21 mouse cellular contexts compared by ENCODE assay signal in genomic region chr14:25757917-25758316, GRCm38 (mm10). TPM values are rescaled to one million over a fixed set of nuclear protein-coding genes. Genes with fewer than 3 reads are reported as not detected.
A peak's percentile ranks its signal among the peaks of the same experiment; 100 is the strongest.
DNase-seq lines count a peak whose midpoint lies in the region; ATAC-seq lines count a peak whose summit lies in the region.
"Had no signal": no experiment of that assay in that cellular context is flagged by ENCODE, and none has a peak within 500 bp of the region (broad histone marks: within the 10 kb centered on the region; RNA-seq: fewer than 3 reads in every experiment).

No protein-coding gene starts in this region.

- H3K4me3 ChIP-seq in heart, embryonic 16.5 days (ENCODE audit: low read length) = no peak overlapping the region
- H3K4me3 ChIP-seq in limb, embryonic 10.5 days = no peak overlapping the region
- no peak overlapping the region for H3K4me3 ChIP-seq in stomach, embryonic 16.5 days (replicated peaks; ENCODE audit: low read length)
- H3K4me3 ChIP-seq: hindbrain, embryonic 13.5 days; lung, embryonic 15.5 days; neural tube, embryonic 13.5 days had no signal

- peak; percentile 58 for ATAC-seq in heart, embryonic 16.5 days (replicated peaks; ENCODE audit: extremely low read depth, insufficient read depth, low FRiP score)
- ATAC-seq in stomach, embryonic 16.5 days (ENCODE audit: insufficient read depth, low FRiP score) = no peak
- ATAC-seq: forebrain, postnatal 0 days had no signal

- intact Hi-C loops in gastrocnemius, postnatal 14 days (cut with DNase I; ENCODE audit: low total_unique reads) = no loop called here
- intact Hi-C loops in heart, postnatal 14 days (cut with DNase I) = no loop called here

- H3K9me3 ChIP-seq in heart, embryonic 16.5 days (replicated peaks; ENCODE audit: control insufficient read depth, low read length) = no peaks in the 10 kb centered on the region
- no peaks in the 10 kb centered on the region for H3K9me3 ChIP-seq in limb, embryonic 10.5 days (replicated peaks)
- no peaks in the 10 kb centered on the region for H3K9me3 ChIP-seq in stomach, embryonic 16.5 days (replicated peaks; ENCODE audit: control insufficient read depth, low read length)
- H3K9me3 ChIP-seq: hindbrain, embryonic 13.5 days; lung, embryonic 15.5 days; neural tube, embryonic 13.5 days had no signal

- H3K4me1 ChIP-seq in heart, embryonic 16.5 days (ENCODE audit: control insufficient read depth, insufficient read depth, low read length) = peaks cover 81% of the 10 kb centered on the region
- H3K4me1 ChIP-seq in limb, embryonic 10.5 days = peaks cover 65% of the 10 kb centered on the region
- H3K4me1 ChIP-seq in stomach, embryonic 16.5 days (ENCODE audit: control insufficient read depth, insufficient read depth, low read length) = peaks cover 75% of the 10 kb centered on the region

- WGBS in heart, embryonic 16.5 days = 42% methylated on average over 4 of the region's 4 CpGs
- WGBS in limb, embryonic 10.5 days = 51% methylated on average over 4 of the region's 4 CpGs
- WGBS in stomach, embryonic 16.5 days = 53% methylated on average over 4 of the region's 4 CpGs

- peak; percentile 48 for DNase-seq in gastrocnemius, postnatal 25 days
- DNase-seq in gastrocnemius, postnatal 14 days = no peak
- DNase-seq in heart, postnatal 14 days = no peak
- DNase-seq in limb, embryonic 10.5 days (ENCODE audit: low spot score) = no peak
- no peak for DNase-seq in cerebellum, adult 9-10 months
- no peak for DNase-seq in layer of hippocampus, postnatal 36 days
- DNase-seq: adrenal gland, adult 2 months; cerebellum, postnatal 14 days; forebrain, postnatal 0 days; kidney, adult 18-20 months; kidney, postnatal 14 days; right cerebral cortex, postnatal 4 days; thymus, adult 2 months had no signal

- H3K36me3 ChIP-seq in heart, embryonic 16.5 days (ENCODE audit: control insufficient read depth, insufficient read depth) = peaks cover 11% of the 10 kb centered on the region; the same call in 1 of the 2 replicates
- H3K36me3 ChIP-seq in limb, embryonic 10.5 days = peaks cover 21% of the 10 kb centered on the region
- H3K36me3 ChIP-seq in stomach, embryonic 16.5 days (ENCODE audit: control insufficient read depth, insufficient read depth, low read length) = no peaks in the 10 kb centered on the region
- H3K36me3 ChIP-seq: hindbrain, embryonic 13.5 days; neural tube, embryonic 13.5 days had no signal

- H3K27me3 ChIP-seq in heart, embryonic 16.5 days (ENCODE audit: control insufficient read depth, insufficient read depth, low read length) = no peaks in the 10 kb centered on the region
- H3K27me3 ChIP-seq in limb, embryonic 10.5 days (ENCODE audit: low read depth, poor library complexity, severe bottlenecking) = peaks cover 6% of the 10 kb centered on the region; the same call in 1 of the 2 replicates
- H3K27me3 ChIP-seq in stomach, embryonic 16.5 days (ENCODE audit: control insufficient read depth, insufficient read depth, low read length) = no peaks in the 10 kb centered on the region
- H3K27me3 ChIP-seq: lung, embryonic 15.5 days; neural tube, embryonic 13.5 days had no signal

- peak overlapping the region; percentile 78 for H3K27ac ChIP-seq in heart, embryonic 16.5 days (ENCODE audit: low read length)
- H3K27ac ChIP-seq in limb, embryonic 10.5 days = peak overlapping the region; percentile 50; the same call in 1 of the 2 replicates
- peak overlapping the region; percentile 68 for H3K27ac ChIP-seq in stomach, embryonic 16.5 days (ENCODE audit: low read length)
- H3K27ac ChIP-seq: hindbrain, embryonic 13.5 days; lung, embryonic 15.5 days; macrophage; neural tube, embryonic 13.5 days had no signal

- H3K4me2 ChIP-seq in heart, embryonic 16.5 days (ENCODE audit: low read depth, low read length) = peak overlapping the region; percentile 1; the same call in 1 of the 2 replicates
- H3K4me2 ChIP-seq in stomach, embryonic 16.5 days (ENCODE audit: low read depth, low read length) = no peak overlapping the region
- H3K4me2 ChIP-seq: hindbrain, embryonic 13.5 days; liver, embryonic 11.5 days; lung, embryonic 15.5 days; midbrain, embryonic 11.5 days; neural tube, embryonic 13.5 days had no signal

- peak overlapping the region; percentile 61 for H3K9ac ChIP-seq in heart, embryonic 16.5 days (ENCODE audit: low read length)
- no peak overlapping the region for H3K9ac ChIP-seq in stomach, embryonic 16.5 days (ENCODE audit: low read length)
- H3K9ac ChIP-seq: forebrain, postnatal 0 days; hindbrain, embryonic 13.5 days; lung, embryonic 15.5 days; neural tube, embryonic 13.5 days had no signal

RNA-seq across cellular contexts. Expression of gene Zcchc24, which starts 10.9 kb away (rescaled TPM):
- total RNA-seq in gastrocnemius, postnatal 25 days (2021) = 10 to 100 TPM; 41.5 to 45.0 TPM
- total RNA-seq in gastrocnemius, postnatal 14 days (2021) = 10 to 100 TPM; 45.2 to 45.5 TPM
- 19.5 and 25.5 TPM in 2 replicates for polyA plus RNA-seq in heart, embryonic 16.5 days (2015; fragmentation: Nextera tagmentation; extraction: Ambion mirVana)
- total RNA-seq in heart, postnatal 14 days (2021) = 10 to 100 TPM; 47.6 to 48.3 TPM
- 9.9 and 17.0 TPM in 2 replicates for polyA plus RNA-seq in limb, embryonic 10.5 days (2016; fragmentation: Nextera tagmentation; extraction: Ambion mirVana)
- polyA plus RNA-seq in stomach, embryonic 16.5 days (2015; fragmentation: Nextera tagmentation; extraction: Ambion mirVana) = 15.3 and 17.1 TPM in 2 replicates
- 10 to 100 TPM; 53.5 to 60.2 TPM for total RNA-seq in layer of hippocampus, postnatal 36 days (2021)
